Mouse (Mus musculus) leukemia stem cell, adult 10-12 weeks (primary cell): ENCODE measurements around the gene Vmn2r92. TPM values are rescaled to one million over a fixed set of nuclear protein-coding genes. Genes with fewer than 3 reads are reported as not detected.

Experiments
- polyA plus RNA-seq: library from polyadenylated mRNA; stranded (reverse); fragments of >175 nt; gene quantifications from 2 replicates; pipeline ENCODE4 v1.2.3, GENCODE M21; 2012; ENCODE audit warnings: low replicate concordance

Vmn2r92 gene
- polyA plus RNA-seq, result 0.05 TPM in 1 of 2 replicates, not detected in the other

GRCm38 (mm10) chr17:18151587-18151986, at the start of gene Vmn2r92:
Vmn2r92 (plus strand) TSS chr17:18151887.

Other genes with a start within 250 kb of the Vmn2r92 start
- gene Fpr-rs4, start 130.2 kb upstream of the Vmn2r92 start, polyA plus RNA-seq, result not detected in 2 replicates
- not detected in 2 replicates for gene Vmn2r124, start 102.5 kb upstream of the Vmn2r92 start, polyA plus RNA-seq
- not detected in 2 replicates for gene Vmn2r91, start 66.9 kb upstream of the Vmn2r92 start, polyA plus RNA-seq
- not detected in 2 replicates for gene Vmn2r94, start 125.9 kb downstream of the Vmn2r92 start, polyA plus RNA-seq
- gene Vmn2r93, start 146.2 kb downstream of the Vmn2r92 start, polyA plus RNA-seq, result 0.11 TPM in 1 of 2 replicates, not detected in the other